Mouse (Mus musculus): ENCODE results near the gene Tspan6.

Tspan6 gene

GRCm38 (mm10) chrX:133898014-133898542 is at the start of gene Tspan6:
Gene Tspan6, minus strand, starts transcription at chrX:133898429.
- DNase-seq: peak; percentile 97

- peak; percentile 86 for DNase-seq
Measured at GRCm38 (mm10) chrX:133947427-133947826, 49.2 kb upstream of the Tspan6 start.

- DNase-seq: no peak
Measured at GRCm38 (mm10) chrX:133939561-133939960, 41.3 kb upstream of the Tspan6 start.

GRCm38 (mm10) chrX:133936605-133937225 is 38.5 kb upstream of the Tspan6 start:
- no peak for DNase-seq

- DNase-seq: no peak
Measured at GRCm38 (mm10) chrX:133931302-133932013, 33.2 kb upstream of the Tspan6 start.

GRCm38 (mm10) chrX:133926760-133927159 is 28.5 kb upstream of the Tspan6 start:
- no peak for DNase-seq

- DNase-seq: no peak
Measured at GRCm38 (mm10) chrX:133921187-133921586, 23.0 kb upstream of the Tspan6 start.

- peak; percentile 95 for DNase-seq
Measured at GRCm38 (mm10) chrX:133914219-133914618, 16.0 kb upstream of the Tspan6 start.

- DNase-seq: no peak
Measured at GRCm38 (mm10) chrX:133913006-133913405, 14.8 kb upstream of the Tspan6 start.

GRCm38 (mm10) chrX:133911397-133912103 is 13.3 kb upstream of the Tspan6 start:
- peak; percentile 97 for DNase-seq

- peak; percentile 90 for DNase-seq
Measured at GRCm38 (mm10) chrX:133908261-133908660, 10.0 kb upstream of the Tspan6 start, which contains the start of gene Srpx2. Gene Srpx2, plus strand, starts transcription at chrX:133908426.

GRCm38 (mm10) chrX:133888111-133888510 is 10.1 kb downstream of the Tspan6 start:
- no peak for DNase-seq

- no peak for DNase-seq
Measured at GRCm38 (mm10) chrX:133887308-133887707, 10.9 kb downstream of the Tspan6 start.

- DNase-seq: no peak
Measured at GRCm38 (mm10) chrX:133869743-133870142, 28.5 kb downstream of the Tspan6 start.

- no peak for DNase-seq
Measured at GRCm38 (mm10) chrX:133853637-133854036, 44.6 kb downstream of the Tspan6 start.

GRCm38 (mm10) chrX:133850680-133851079 is 47.5 kb downstream of the Tspan6 start, which contains the start of gene Tnmd:
Gene Tnmd, plus strand, starts transcription at chrX:133850980.
- DNase-seq: no peak
